Mouse (Mus musculus): ENCODE results near the gene Prok1. TPM values are rescaled to one million over a fixed set of nuclear protein-coding genes. Genes with fewer than 3 reads are reported as not detected.

Gene Prok1
- polyA plus RNA-seq, 1 experiment from 2014 or later = not detected

GRCm38 (mm10) chr3:107266814-107267345 is 27.4 kb upstream of the Prok1 start:
- no peak for ATAC-seq (replicated peaks; ENCODE audit: extremely low read depth, insufficient read depth, low FRiP score)
- Histone ChIP-seq H3K27ac (ENCODE audit: low read length) (no peak overlapping the region), H3K27me3 (ENCODE audit: control insufficient read depth, insufficient read depth, low read length) (peaks cover 3% of the 10 kb centered on the region; the same call in 1 of the 2 replicates), H3K9ac (ENCODE audit: low read length) (no peak overlapping the region), H3K36me3 (ENCODE audit: control insufficient read depth, insufficient read depth) (no peaks in the 10 kb centered on the region), H3K4me3 (ENCODE audit: low read length) (no peak overlapping the region), H3K4me1 (ENCODE audit: control insufficient read depth, insufficient read depth, low read length) (no peaks in the 10 kb centered on the region), H3K9me3 (replicated peaks; ENCODE audit: control insufficient read depth, low read length) (no peaks in the 10 kb centered on the region), H3K4me2 (ENCODE audit: low read depth, low read length) (no peak overlapping the region)
- WGBS = 77% methylated on average over 2 of the region's 2 CpGs

- H3K4me1 ChIP-seq (ENCODE audit: control insufficient read depth, insufficient read depth, low read length) = 0 out of 2 replicates have a peak, but pooled peaks cover 2% of the 10 kb centered on the region
Measured at GRCm38 (mm10) chr3:107261851-107262165, 22.3 kb upstream of the Prok1 start.

GRCm38 (mm10) chr3:107260956-107261850 is 21.7 kb upstream of the Prok1 start:
- H3K27me3 ChIP-seq (ENCODE audit: control insufficient read depth, insufficient read depth, low read length) = peaks cover 3% of the 10 kb centered on the region; the same call in 1 of the 2 replicates
- no peak overlapping the region for H3K4me3 ChIP-seq (ENCODE audit: low read length)
- no peak overlapping the region for H3K27ac ChIP-seq (ENCODE audit: low read length)
- H3K9ac ChIP-seq (ENCODE audit: low read length) = no peak overlapping the region
- no peaks in the 10 kb centered on the region for H3K36me3 ChIP-seq (ENCODE audit: control insufficient read depth, insufficient read depth)
- H3K9me3 ChIP-seq (replicated peaks; ENCODE audit: control insufficient read depth, low read length) = no peaks in the 10 kb centered on the region
- no peak for ATAC-seq (replicated peaks; ENCODE audit: extremely low read depth, insufficient read depth, low FRiP score)
- H3K4me1 ChIP-seq (ENCODE audit: control insufficient read depth, insufficient read depth, low read length) = 0 out of 2 replicates have a peak, but pooled peaks cover 2% of the 10 kb centered on the region
- no peak overlapping the region for H3K4me2 ChIP-seq (ENCODE audit: low read depth, low read length)
- WGBS = 47% methylated on average over 8 of the region's 8 CpGs

More at GRCm38 (mm10) chr3:107261851-107262165, 22.3 kb upstream of the Prok1 start:
- H3K36me3 ChIP-seq (ENCODE audit: control insufficient read depth, insufficient read depth) = no peaks in the 10 kb centered on the region
- no peaks in the 10 kb centered on the region for H3K9me3 ChIP-seq (replicated peaks; ENCODE audit: control insufficient read depth, low read length)
- no peak for ATAC-seq (replicated peaks; ENCODE audit: extremely low read depth, insufficient read depth, low FRiP score)
- no peak overlapping the region for H3K27ac ChIP-seq (ENCODE audit: low read length)
- no peak overlapping the region for H3K9ac ChIP-seq (ENCODE audit: low read length)
- WGBS = 62% methylated on average over 7 of the region's 7 CpGs
- H3K27me3 ChIP-seq (ENCODE audit: control insufficient read depth, insufficient read depth, low read length) = peaks cover 3% of the 10 kb centered on the region; the same call in 1 of the 2 replicates
- H3K4me2 ChIP-seq (ENCODE audit: low read depth, low read length) = no peak overlapping the region
- no peak overlapping the region for H3K4me3 ChIP-seq (ENCODE audit: low read length)

- 60% methylated on average over 5 of the region's 5 CpGs for WGBS
- Histone ChIP-seq H3K36me3 (ENCODE audit: control insufficient read depth, insufficient read depth) (no peaks in the 10 kb centered on the region), H3K27me3 (ENCODE audit: control insufficient read depth, insufficient read depth, low read length) (no peaks in the 10 kb centered on the region), H3K4me3 (ENCODE audit: low read length) (no peak overlapping the region), H3K9ac (ENCODE audit: low read length) (no peak overlapping the region), H3K4me2 (ENCODE audit: low read depth, low read length) (no peak overlapping the region), H3K9me3 (replicated peaks; ENCODE audit: control insufficient read depth, low read length) (no peaks in the 10 kb centered on the region), H3K4me1 (ENCODE audit: control insufficient read depth, insufficient read depth, low read length) (0 out of 2 replicates have a peak, but pooled peaks cover 2% of the 10 kb centered on the region), H3K27ac (ENCODE audit: low read length) (no peak overlapping the region)
- ATAC-seq (replicated peaks; ENCODE audit: extremely low read depth, insufficient read depth, low FRiP score) = no peak
Measured at GRCm38 (mm10) chr3:107257924-107258323, 18.4 kb upstream of the Prok1 start.

- Histone ChIP-seq H3K4me1 (ENCODE audit: control insufficient read depth, insufficient read depth, low read length) (0 out of 2 replicates have a peak, but pooled peaks cover under 1% of the 10 kb centered on the region), H3K9ac (ENCODE audit: low read length) (no peak overlapping the region), H3K4me3 (ENCODE audit: low read length) (no peak overlapping the region), H3K36me3 (ENCODE audit: control insufficient read depth, insufficient read depth) (no peaks in the 10 kb centered on the region), H3K27me3 (ENCODE audit: control insufficient read depth, insufficient read depth, low read length) (no peaks in the 10 kb centered on the region), H3K27ac (ENCODE audit: low read length) (no peak overlapping the region), H3K4me2 (ENCODE audit: low read depth, low read length) (no peak overlapping the region), H3K9me3 (replicated peaks; ENCODE audit: control insufficient read depth, low read length) (no peaks in the 10 kb centered on the region)
- ATAC-seq (replicated peaks; ENCODE audit: extremely low read depth, insufficient read depth, low FRiP score) = no peak
- WGBS = 55% methylated on average over 7 of the region's 7 CpGs
Measured at GRCm38 (mm10) chr3:107256724-107257123, 17.2 kb upstream of the Prok1 start.

GRCm38 (mm10) chr3:107255992-107256391 is 16.5 kb upstream of the Prok1 start:
- Histone ChIP-seq H3K27ac (ENCODE audit: low read length) (no peak overlapping the region), H3K4me2 (ENCODE audit: low read depth, low read length) (no peak overlapping the region), H3K27me3 (ENCODE audit: control insufficient read depth, insufficient read depth, low read length) (no peaks in the 10 kb centered on the region), H3K9me3 (replicated peaks; ENCODE audit: control insufficient read depth, low read length) (no peaks in the 10 kb centered on the region), H3K36me3 (ENCODE audit: control insufficient read depth, insufficient read depth) (no peaks in the 10 kb centered on the region), H3K4me1 (ENCODE audit: control insufficient read depth, insufficient read depth, low read length) (no peaks in the 10 kb centered on the region), H3K4me3 (ENCODE audit: low read length) (no peak overlapping the region), H3K9ac (ENCODE audit: low read length) (no peak overlapping the region)
- ATAC-seq (replicated peaks; ENCODE audit: extremely low read depth, insufficient read depth, low FRiP score) = no peak
- WGBS = 67% methylated on average over 3 of the region's 3 CpGs

- no peak overlapping the region for H3K4me2 ChIP-seq (ENCODE audit: low read depth, low read length)
- H3K4me3 ChIP-seq (ENCODE audit: low read length) = no peak overlapping the region
- H3K27me3 ChIP-seq (ENCODE audit: control insufficient read depth, insufficient read depth, low read length) = no peaks in the 10 kb centered on the region
- no peak for ATAC-seq (replicated peaks; ENCODE audit: extremely low read depth, insufficient read depth, low FRiP score)
- no peak overlapping the region for H3K27ac ChIP-seq (ENCODE audit: low read length)
- H3K9me3 ChIP-seq (replicated peaks; ENCODE audit: control insufficient read depth, low read length) = no peaks in the 10 kb centered on the region
- no peak overlapping the region for H3K9ac ChIP-seq (ENCODE audit: low read length)
- WGBS = 71% methylated on average over 5 of the region's 5 CpGs
- no peaks in the 10 kb centered on the region for H3K36me3 ChIP-seq (ENCODE audit: control insufficient read depth, insufficient read depth)
- H3K4me1 ChIP-seq (ENCODE audit: control insufficient read depth, insufficient read depth, low read length) = no peaks in the 10 kb centered on the region
Measured at GRCm38 (mm10) chr3:107253925-107254324, 14.4 kb upstream of the Prok1 start.

- no peaks in the 10 kb centered on the region for H3K4me1 ChIP-seq (ENCODE audit: control insufficient read depth, insufficient read depth, low read length)
- no peaks in the 10 kb centered on the region for H3K9me3 ChIP-seq (replicated peaks; ENCODE audit: control insufficient read depth, low read length)
- H3K27ac ChIP-seq (ENCODE audit: low read length) = peak overlapping the region; percentile 32; the same call in 1 of the 2 replicates
- H3K4me3 ChIP-seq (ENCODE audit: low read length) = no peak overlapping the region
- peak; percentile 65 for ATAC-seq (replicated peaks; ENCODE audit: extremely low read depth, insufficient read depth, low FRiP score)
- H3K36me3 ChIP-seq (ENCODE audit: control insufficient read depth, insufficient read depth) = no peaks in the 10 kb centered on the region
- H3K4me2 ChIP-seq (ENCODE audit: low read depth, low read length) = no peak overlapping the region
- no peak overlapping the region for H3K9ac ChIP-seq (ENCODE audit: low read length)
- WGBS = 46% methylated on average over 4 of the region's 4 CpGs
- no peaks in the 10 kb centered on the region for H3K27me3 ChIP-seq (ENCODE audit: control insufficient read depth, insufficient read depth, low read length)
Measured at GRCm38 (mm10) chr3:107252035-107252434, 12.5 kb upstream of the Prok1 start.

- Histone ChIP-seq H3K4me3 (ENCODE audit: low read length) (no peak overlapping the region), H3K36me3 (ENCODE audit: control insufficient read depth, insufficient read depth) (no peaks in the 10 kb centered on the region), H3K27me3 (ENCODE audit: control insufficient read depth, insufficient read depth, low read length) (no peaks in the 10 kb centered on the region), H3K27ac (ENCODE audit: low read length) (no peak overlapping the region), H3K9ac (ENCODE audit: low read length) (no peak overlapping the region), H3K9me3 (replicated peaks; ENCODE audit: control insufficient read depth, low read length) (no peaks in the 10 kb centered on the region), H3K4me2 (ENCODE audit: low read depth, low read length) (no peak overlapping the region), H3K4me1 (ENCODE audit: control insufficient read depth, insufficient read depth, low read length) (no peaks in the 10 kb centered on the region)
- 26% methylated on average over 2 of the region's 2 CpGs for WGBS
- no peak for ATAC-seq (replicated peaks; ENCODE audit: extremely low read depth, insufficient read depth, low FRiP score)
Measured at GRCm38 (mm10) chr3:107250320-107250719, 10.8 kb upstream of the Prok1 start.

All from heart, embryonic 16.5 days (tissue).